Mouse (Mus musculus): ENCODE measurements at regions not wholly inside any gene's neighbourhood (a gene's known extent, or its start where the extent isn't known, plus 50 kb on each side); places are given as distances from the start of the nearest gene placed in this dataset.

- in situ Hi-C loops (cut with MboI; ENCODE audit: unreplicated experiment in 2 of 2): no loop called here
These were observed 134.7 kb downstream of the Rnd3 start for GRCm38 (mm10) chr2:51014232-51014631.

GRCm38 (mm10) chr2:51013090-51013489 is 135.8 kb downstream of the Rnd3 start:
- in situ Hi-C loops (cut with MboI; ENCODE audit: unreplicated experiment in 2 of 2): no loop called here

- in situ Hi-C loops (cut with MboI; ENCODE audit: unreplicated experiment in 2 of 2): no loop called here
These were observed 140.7 kb downstream of the Rnd3 start for GRCm38 (mm10) chr2:51008251-51008533.

- in situ Hi-C loops (cut with MboI; ENCODE audit: unreplicated experiment in 2 of 2): no loop called here
These were observed 141.3 kb downstream of the Rnd3 start for GRCm38 (mm10) chr2:51007409-51008250.

- in situ Hi-C loops (cut with MboI; ENCODE audit: unreplicated experiment in 2 of 2): no loop called here
These were observed 142.1 kb downstream of the Rnd3 start for GRCm38 (mm10) chr2:51006818-51007217.

- in situ Hi-C loops (cut with MboI; ENCODE audit: unreplicated experiment in 2 of 2): no loop called here
These were observed 147.4 kb downstream of the Rnd3 start for GRCm38 (mm10) chr2:51001548-51001947.

GRCm38 (mm10) chr2:50983883-50984410 is 165.0 kb downstream of the Rnd3 start:
- in situ Hi-C loops (cut with MboI; ENCODE audit: unreplicated experiment in 2 of 2): no loop called here

- in situ Hi-C loops (cut with MboI; ENCODE audit: unreplicated experiment in 2 of 2): no loop called here
These were observed 166.3 kb downstream of the Rnd3 start for GRCm38 (mm10) chr2:50982571-50982970.

- in situ Hi-C loops (cut with MboI; ENCODE audit: unreplicated experiment in 2 of 2): no loop called here
These were observed 170.6 kb downstream of the Rnd3 start for GRCm38 (mm10) chr2:50978356-50978755.

GRCm38 (mm10) chr2:50971131-50971825 is 177.6 kb downstream of the Rnd3 start:
- in situ Hi-C loops (cut with MboI; ENCODE audit: unreplicated experiment in 2 of 2): no loop called here

GRCm38 (mm10) chr2:50968382-50968781 is 180.5 kb downstream of the Rnd3 start:
- in situ Hi-C loops (cut with MboI; ENCODE audit: unreplicated experiment in 2 of 2): no loop called here

GRCm38 (mm10) chr2:50967826-50968225 is 181.1 kb downstream of the Rnd3 start:
- in situ Hi-C loops (cut with MboI; ENCODE audit: unreplicated experiment in 2 of 2): no loop called here

GRCm38 (mm10) chr2:50967133-50967532 is 181.8 kb downstream of the Rnd3 start:
- in situ Hi-C loops (cut with MboI; ENCODE audit: unreplicated experiment in 2 of 2): no loop called here

- in situ Hi-C loops (cut with MboI; ENCODE audit: unreplicated experiment in 2 of 2): no loop called here
These were observed 183.4 kb downstream of the Rnd3 start for GRCm38 (mm10) chr2:50965485-50966017.

- in situ Hi-C loops (cut with MboI; ENCODE audit: unreplicated experiment in 2 of 2): no loop called here
These were observed 184.8 kb downstream of the Rnd3 start for GRCm38 (mm10) chr2:50964062-50964461.

- in situ Hi-C loops (cut with MboI; ENCODE audit: unreplicated experiment in 2 of 2): no loop called here
These were observed 187.9 kb downstream of the Rnd3 start for GRCm38 (mm10) chr2:50961049-50961448.

- in situ Hi-C loops (cut with MboI; ENCODE audit: unreplicated experiment in 2 of 2): no loop called here
These were observed 189.6 kb downstream of the Rnd3 start for GRCm38 (mm10) chr2:50959323-50959722.

- in situ Hi-C loops (cut with MboI; ENCODE audit: unreplicated experiment in 2 of 2): no loop called here
These were observed 194.4 kb downstream of the Rnd3 start for GRCm38 (mm10) chr2:50954361-50955066.

GRCm38 (mm10) chr2:50951027-50951426 is 197.9 kb downstream of the Rnd3 start:
- in situ Hi-C loops (cut with MboI; ENCODE audit: unreplicated experiment in 2 of 2): no loop called here

GRCm38 (mm10) chr2:50949717-50950116 is 199.2 kb downstream of the Rnd3 start:
- in situ Hi-C loops (cut with MboI; ENCODE audit: unreplicated experiment in 2 of 2): loop anchor here in 1 of 2 experiments (25.0 kb wide), 2 partner anchors 988 to 1138 kb away; partner anchors contain the start of gene Rbm43

- in situ Hi-C loops (cut with MboI; ENCODE audit: unreplicated experiment in 2 of 2): loop anchor here in 1 of 2 experiments (25.0 kb wide), 2 partner anchors 992 to 1142 kb away; partner anchors contain the start of gene Rbm43
These were observed 203.4 kb downstream of the Rnd3 start for GRCm38 (mm10) chr2:50945526-50945925.
